Mouse (Mus musculus) heart, postnatal 0 days (tissue): Measurements from ENCODE around the gene Osbpl5. TPM values are rescaled to one million over a fixed set of nuclear protein-coding genes. Genes with fewer than 3 reads are reported as not detected.
"Not testable (repeated sequence)": the region's sequence is repeated elsewhere in the genome, so short reads cannot be mapped to it uniquely, and the experiment has no call there.

Source experiments
- ATAC-seq: fragments of 200-750 bp; cut with Nextera tagmentation; 2 replicates; pipeline ENCODE4 v1.8.0; 2017; ENCODE audit warnings: low read depth, moderate number of reproducible peaks, moderate library complexity; ENCODE audit not compliant: insufficient read depth
- DNase-seq: peaks from one replicate; pipeline ENCODE4 v3.0.0-alpha.2; 2016; ENCODE audit warnings: low spot score
- H3K27ac ChIP-seq: fragments of 300-500 bp; sonication (generic); 2 replicates; pipeline ENCODE4 v1.5.1; 2014; ENCODE audit warnings: low read depth, mild to moderate bottlenecking
- H3K27me3 ChIP-seq: fragments of 300-500 bp; sonication (generic); 2 replicates; pipeline ENCODE4 v1.6.1; 2014; ENCODE audit warnings: low read length, mixed read lengths; ENCODE audit not compliant: control insufficient read depth, insufficient read depth
- H3K36me3 ChIP-seq: fragments of 300-500 bp; sonication (generic); replicated peaks from 2 replicates; pipeline ENCODE4 v1.6.1; 2014; ENCODE audit warnings: low read length, mixed read lengths; ENCODE audit not compliant: control insufficient read depth, insufficient read depth
- H3K4me1 ChIP-seq: fragments of 300-500 bp; sonication (generic); 2 replicates; pipeline ENCODE4 v1.6.1; 2014; ENCODE audit warnings: antibody characterized with exemption; ENCODE audit not compliant: control insufficient read depth, insufficient read depth
- H3K4me2 ChIP-seq: fragments of 300-500 bp; sonication (generic); 2 replicates; pipeline ENCODE4 v1.6.1; 2014; ENCODE audit warnings: low read depth, mild to moderate bottlenecking, low read length, moderate library complexity
- H3K4me3 ChIP-seq: fragments of 300-500 bp; sonication (generic); 2 replicates; pipeline ENCODE4 v1.5.1; 2014; ENCODE audit warnings: low read depth, low read length
- H3K9ac ChIP-seq: fragments of 300-500 bp; sonication (generic); replicated peaks from 2 replicates; pipeline ENCODE4 v1.6.1; 2014; ENCODE audit warnings: low read depth, low read length, mixed read lengths
- H3K9me3 ChIP-seq: fragments of 300-500 bp; sonication (generic); replicated peaks from 2 replicates; pipeline ENCODE4 v1.6.1; 2016; ENCODE audit warnings: low read length; ENCODE audit not compliant: control insufficient read depth
- CTCF ChIP-seq: IDR thresholded peaks from 2 replicates; pipeline ENCODE4 v1.5.1; 2016; ENCODE audit warnings: antibody characterized with exemption, control low read depth, low read depth
- EP300 ChIP-seq: IDR thresholded peaks from 2 replicates; pipeline ENCODE4 v1.6.1; 2016; ENCODE audit warnings: antibody characterized with exemption, low read depth
- WGBS: fragments of 180-500 bp; shearing (Covaris S2); extraction: QIAGEN DNeasy Blood & Tissue Kit; methylation state at CpG from one replicate; pipeline ENCODE4 v1.1.7; 2014; 5-methylcytosine and 5-hydroxymethylcytosine counted together
- polyA plus RNA-seq: library from polyadenylated mRNA; unstranded; fragments of >200 nt; fragmentation: Nextera tagmentation; extraction: Ambion mirVana; gene quantifications from 2 replicates; pipeline ENCODE4 v1.2.1, GENCODE M21; 2015
- total RNA-seq: library from RNA; depleted of rRNA; stranded (reverse); fragments of >200 nt; gene quantifications from 2 replicates; pipeline ENCODE4 v1.2.3, GENCODE M21; 2014; ENCODE audit warnings: low replicate concordance

Gene Osbpl5
- total and polyA plus RNA-seq, 2 experiments from 2014 or later, result 18.1 to 58.7 TPM

- no peak for TF ChIP-seq CTCF
- TF ChIP-seq EP300, result no peak
- Histone ChIP-seq H3K27ac (no peak overlapping the region), H3K4me1 (no peaks in the 10 kb centered on the region), H3K9ac (no peak overlapping the region), H3K4me2 (no peak overlapping the region), H3K9me3 (no peaks in the 10 kb centered on the region), H3K4me3 (no peak overlapping the region), H3K27me3 (no peaks in the 10 kb centered on the region), H3K36me3 (no peaks in the 10 kb centered on the region)
- no peak for DNase-seq
- no peak for ATAC-seq
- WGBS, result 89% methylated on average over 1 of the region's 1 CpGs
These were observed 75.2 kb downstream of the Osbpl5 start for GRCm38 (mm10) chr7:143681566-143681965.

- not testable (repeated sequence) for ATAC-seq, H3K27me3 ChIP-seq, H3K4me3 ChIP-seq, H3K9ac ChIP-seq, H3K4me1 ChIP-seq, H3K27ac ChIP-seq, H3K9me3 ChIP-seq, H3K36me3 ChIP-seq, DNase-seq, H3K4me2 ChIP-seq
- 58% methylated on average over 2 of the region's 2 CpGs for WGBS
These were observed 75.9 kb downstream of the Osbpl5 start for GRCm38 (mm10) chr7:143680836-143681235.

- not testable (repeated sequence) for H3K27ac ChIP-seq, H3K36me3 ChIP-seq, DNase-seq, H3K4me2 ChIP-seq, H3K9ac ChIP-seq, H3K9me3 ChIP-seq, H3K27me3 ChIP-seq, H3K4me1 ChIP-seq, H3K4me3 ChIP-seq, ATAC-seq
- 63% methylated on average over 2 of the region's 2 CpGs for WGBS
These were observed 77.1 kb downstream of the Osbpl5 start for GRCm38 (mm10) chr7:143679650-143680049.

GRCm38 (mm10) chr7:143666427-143667311 lies 90.1 kb downstream of the Osbpl5 start:
- TF ChIP-seq EP300 (no peak), CTCF (no peak)
- Histone ChIP-seq H3K4me2 (no peak overlapping the region), H3K4me3 (no peak overlapping the region), H3K9me3 (no peaks in the 10 kb centered on the region), H3K36me3 (no peaks in the 10 kb centered on the region), H3K4me1 (no peaks in the 10 kb centered on the region), H3K27me3 (no peaks in the 10 kb centered on the region), H3K27ac (no peak overlapping the region), H3K9ac (no peak overlapping the region)
- no peak for ATAC-seq
- no peak for DNase-seq

GRCm38 (mm10) chr7:143663470-143663869 lies 93.3 kb downstream of the Osbpl5 start:
- Histone ChIP-seq H3K4me2 (no peak overlapping the region), H3K9ac (no peak overlapping the region), H3K27me3 (no peaks in the 10 kb centered on the region), H3K4me3 (no peak overlapping the region), H3K9me3 (no peaks in the 10 kb centered on the region), H3K36me3 (no peaks in the 10 kb centered on the region), H3K4me1 (no peaks in the 10 kb centered on the region), H3K27ac (no peak overlapping the region)
- ATAC-seq (no peak), DNase-seq (no peak)
- 61% methylated on average over 2 of the region's 2 CpGs for WGBS
- TF ChIP-seq CTCF (no peak), EP300 (no peak)

GRCm38 (mm10) chr7:143660797-143661196 lies 96.0 kb downstream of the Osbpl5 start:
- H3K27ac ChIP-seq, result no peak overlapping the region
- H3K9ac ChIP-seq, result no peak overlapping the region
- H3K4me3 ChIP-seq, result no peak overlapping the region
- H3K27me3 ChIP-seq, result no peaks in the 10 kb centered on the region
- H3K9me3 ChIP-seq, result no peaks in the 10 kb centered on the region
- TF ChIP-seq EP300, result no peak
- no peak for TF ChIP-seq CTCF
- no peaks in the 10 kb centered on the region for H3K36me3 ChIP-seq
- ATAC-seq (no peak), DNase-seq (no peak)
- no peak overlapping the region for H3K4me2 ChIP-seq
- H3K4me1 ChIP-seq, result no peaks in the 10 kb centered on the region

- not testable (repeated sequence) for ATAC-seq, DNase-seq, H3K27me3 ChIP-seq, H3K9ac ChIP-seq, H3K9me3 ChIP-seq, H3K36me3 ChIP-seq, H3K27ac ChIP-seq, H3K4me1 ChIP-seq
- Histone ChIP-seq H3K4me3 (peak overlapping the region; percentile 62), H3K4me2 (peak overlapping the region; percentile 89)
- 52% methylated on average over 10 of the region's 10 CpGs for WGBS
These were observed 106.9 kb downstream of the Osbpl5 start for GRCm38 (mm10) chr7:143649769-143650346.
